Mouse (Mus musculus): ENCODE results near the gene Vtn. TPM values are rescaled to one million over a fixed set of nuclear protein-coding genes. Genes with fewer than 3 reads are reported as not detected.

The Vtn gene
- polyA plus RNA-seq, 1 experiment from 2014 or later, result 0.81 TPM

GRCm38 (mm10) chr11:78515549-78516325 lies 16.8 kb downstream of the Vtn start:
- H3K9ac ChIP-seq (replicated peaks; ENCODE audit: low read depth, low read length), result no peak overlapping the region
- no peak overlapping the region for H3K4me3 ChIP-seq (ENCODE audit: low read depth, low read length)
- H3K4me2 ChIP-seq (replicated peaks; ENCODE audit: low read depth, low read length), result no peak overlapping the region
- no peak overlapping the region for H3K27ac ChIP-seq (ENCODE audit: low read length)
- no peaks in the 10 kb centered on the region for H3K27me3 ChIP-seq (ENCODE audit: control insufficient read depth, insufficient read depth, low read length)
- H3K9me3 ChIP-seq (ENCODE audit: control insufficient read depth, low read depth, low read length), result no peaks in the 10 kb centered on the region
- WGBS, result 68% methylated on average over 2 of the region's 2 CpGs
- no peak for ATAC-seq (ENCODE audit: insufficient number of reproducible peaks, insufficient read depth, low FRiP score, low read depth)
- peaks cover 11% of the 10 kb centered on the region; the same call in 1 of the 2 replicates for H3K4me1 ChIP-seq (ENCODE audit: control insufficient read depth, insufficient read depth, low read length)
- H3K36me3 ChIP-seq (ENCODE audit: control insufficient read depth, insufficient read depth, low read length), result peaks cover 41% of the 10 kb centered on the region

DNA sequence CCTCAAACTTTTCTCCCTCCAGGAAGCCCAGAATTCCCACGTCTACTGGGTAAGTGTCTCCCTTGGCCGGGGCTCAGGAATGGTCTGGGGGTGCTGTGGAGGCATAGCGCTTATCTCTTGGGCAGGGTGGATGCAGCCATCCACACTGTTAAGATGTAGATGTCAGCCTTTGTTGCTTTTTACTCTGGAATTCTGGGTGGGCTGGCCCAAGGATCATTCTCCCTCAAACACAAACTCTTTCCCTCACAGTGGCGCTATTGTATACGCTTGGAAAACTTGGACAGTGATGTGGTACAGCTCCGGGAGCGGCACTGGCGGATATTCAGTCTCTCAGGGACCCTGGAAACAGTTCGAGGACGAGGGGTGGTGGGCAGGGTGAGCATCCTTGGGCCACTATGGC lies 20.0 kb downstream of the Vtn start:
- Histone ChIP-seq H3K4me2 (replicated peaks; ENCODE audit: low read depth, low read length) (no peak overlapping the region), H3K27me3 (ENCODE audit: control insufficient read depth, insufficient read depth, low read length) (no peaks in the 10 kb centered on the region), H3K27ac (ENCODE audit: low read length) (no peak overlapping the region), H3K4me1 (ENCODE audit: control insufficient read depth, insufficient read depth, low read length) (no peaks in the 10 kb centered on the region), H3K9ac (replicated peaks; ENCODE audit: low read depth, low read length) (no peak overlapping the region), H3K9me3 (ENCODE audit: control insufficient read depth, low read depth, low read length) (no peaks in the 10 kb centered on the region), H3K36me3 (ENCODE audit: control insufficient read depth, insufficient read depth, low read length) (peaks cover 73% of the 10 kb centered on the region), H3K4me3 (ENCODE audit: low read depth, low read length) (no peak overlapping the region)
- WGBS, result 92% methylated on average over 10 of the region's 10 CpGs
- ATAC-seq (ENCODE audit: insufficient number of reproducible peaks, insufficient read depth, low FRiP score, low read depth), result no peak

DNA sequence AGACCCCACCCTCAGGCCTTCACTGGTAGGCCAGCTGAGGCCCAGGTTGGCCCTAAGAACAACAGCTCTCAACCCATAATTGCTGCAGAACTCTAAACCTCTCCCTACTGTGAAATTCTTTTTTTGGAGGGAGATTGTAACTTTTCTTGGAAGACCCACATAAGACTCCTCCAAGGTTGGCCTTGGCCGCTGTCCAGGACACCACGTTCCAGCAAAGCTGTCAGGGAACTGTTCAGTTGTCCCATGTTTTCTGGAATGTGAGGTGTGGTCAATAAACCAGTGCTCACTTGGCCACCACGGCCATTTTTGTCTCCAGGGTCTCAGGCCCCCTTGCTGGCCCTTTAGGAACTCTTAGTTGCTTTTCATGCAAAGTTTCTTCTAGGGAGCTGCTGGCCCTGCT lies 23.0 kb downstream of the Vtn start:
- no peak overlapping the region for H3K4me3 ChIP-seq (ENCODE audit: low read depth, low read length)
- H3K9ac ChIP-seq (replicated peaks; ENCODE audit: low read depth, low read length), result no peak overlapping the region
- peaks cover 83% of the 10 kb centered on the region for H3K36me3 ChIP-seq (ENCODE audit: control insufficient read depth, insufficient read depth, low read length)
- H3K4me2 ChIP-seq (replicated peaks; ENCODE audit: low read depth, low read length), result no peak overlapping the region
- H3K4me1 ChIP-seq (ENCODE audit: control insufficient read depth, insufficient read depth, low read length), result no peaks in the 10 kb centered on the region
- no peak for ATAC-seq (ENCODE audit: insufficient number of reproducible peaks, insufficient read depth, low FRiP score, low read depth)
- no peaks in the 10 kb centered on the region for H3K27me3 ChIP-seq (ENCODE audit: control insufficient read depth, insufficient read depth, low read length)
- no peaks in the 10 kb centered on the region for H3K9me3 ChIP-seq (ENCODE audit: control insufficient read depth, low read depth, low read length)
- no peak overlapping the region for H3K27ac ChIP-seq (ENCODE audit: low read length)
- 88% methylated on average over 3 of the region's 3 CpGs for WGBS

GRCm38 (mm10) chr11:78522481-78522997 lies 23.6 kb downstream of the Vtn start:
- Histone ChIP-seq H3K36me3 (ENCODE audit: control insufficient read depth, insufficient read depth, low read length) (peaks cover 87% of the 10 kb centered on the region), H3K4me2 (replicated peaks; ENCODE audit: low read depth, low read length) (no peak overlapping the region), H3K27ac (ENCODE audit: low read length) (no peak overlapping the region), H3K9me3 (ENCODE audit: control insufficient read depth, low read depth, low read length) (no peaks in the 10 kb centered on the region), H3K4me3 (ENCODE audit: low read depth, low read length) (no peak overlapping the region), H3K4me1 (ENCODE audit: control insufficient read depth, insufficient read depth, low read length) (no peaks in the 10 kb centered on the region), H3K27me3 (ENCODE audit: control insufficient read depth, insufficient read depth, low read length) (no peaks in the 10 kb centered on the region), H3K9ac (replicated peaks; ENCODE audit: low read depth, low read length) (no peak overlapping the region)
- WGBS, result 100% methylated on average over 1 of the region's 1 CpGs
- ATAC-seq (ENCODE audit: insufficient number of reproducible peaks, insufficient read depth, low FRiP score, low read depth), result no peak

- WGBS, result 82% methylated on average over 9 of the region's 9 CpGs
Measured at GRCm38 (mm10) chr11:78523241-78523955, 24.5 kb downstream of the Vtn start.

GRCm38 (mm10) chr11:78524838-78525237 lies 25.9 kb downstream of the Vtn start:
- ATAC-seq (ENCODE audit: insufficient number of reproducible peaks, insufficient read depth, low FRiP score, low read depth), result no peak
- H3K4me2 ChIP-seq (replicated peaks; ENCODE audit: low read depth, low read length), result no peak overlapping the region
- H3K36me3 ChIP-seq (ENCODE audit: control insufficient read depth, insufficient read depth, low read length), result peaks cover 88% of the 10 kb centered on the region
- H3K27ac ChIP-seq (ENCODE audit: low read length), result no peak overlapping the region
- H3K27me3 ChIP-seq (ENCODE audit: control insufficient read depth, insufficient read depth, low read length), result no peaks in the 10 kb centered on the region
- WGBS, result 84% methylated on average over 2 of the region's 2 CpGs
- H3K9me3 ChIP-seq (ENCODE audit: control insufficient read depth, low read depth, low read length), result no peaks in the 10 kb centered on the region
- no peak overlapping the region for H3K9ac ChIP-seq (replicated peaks; ENCODE audit: low read depth, low read length)
- no peaks in the 10 kb centered on the region for H3K4me1 ChIP-seq (ENCODE audit: control insufficient read depth, insufficient read depth, low read length)
- H3K4me3 ChIP-seq (ENCODE audit: low read depth, low read length), result no peak overlapping the region

More at GRCm38 (mm10) chr11:78523241-78523955, 24.5 kb downstream of the Vtn start:
- H3K4me3 ChIP-seq (ENCODE audit: low read depth, low read length), result no peak overlapping the region
- no peaks in the 10 kb centered on the region for H3K27me3 ChIP-seq (ENCODE audit: control insufficient read depth, insufficient read depth, low read length)
- peaks cover 87% of the 10 kb centered on the region for H3K36me3 ChIP-seq (ENCODE audit: control insufficient read depth, insufficient read depth, low read length)
- H3K4me2 ChIP-seq (replicated peaks; ENCODE audit: low read depth, low read length), result no peak overlapping the region
- H3K9me3 ChIP-seq (ENCODE audit: control insufficient read depth, low read depth, low read length), result no peaks in the 10 kb centered on the region
- H3K9ac ChIP-seq (replicated peaks; ENCODE audit: low read depth, low read length), result no peak overlapping the region
- H3K27ac ChIP-seq (ENCODE audit: low read length), result no peak overlapping the region; the same call in 1 of the 2 replicates
- H3K4me1 ChIP-seq (ENCODE audit: control insufficient read depth, insufficient read depth, low read length), result no peaks in the 10 kb centered on the region
- ATAC-seq (ENCODE audit: insufficient number of reproducible peaks, insufficient read depth, low FRiP score, low read depth), result no peak

DNA sequence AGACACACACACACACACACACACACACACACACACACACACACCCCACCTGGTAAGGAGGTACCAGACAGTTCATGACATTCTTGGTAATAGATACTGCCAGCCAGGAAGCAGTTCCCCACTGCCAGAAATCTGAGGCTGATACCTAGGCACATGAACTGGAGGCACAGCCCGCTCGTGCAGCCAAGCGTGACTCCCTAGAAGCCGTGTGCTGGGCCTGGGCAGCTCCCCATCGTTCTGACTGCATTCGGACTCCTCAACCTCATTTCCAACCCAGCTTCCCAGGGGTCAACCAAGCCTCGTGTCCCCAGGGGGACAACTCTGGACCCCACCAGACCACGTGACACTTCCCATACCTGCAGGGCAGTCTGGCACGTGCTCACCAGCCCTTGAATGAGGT lies 29.8 kb downstream of the Vtn start:
- no peak overlapping the region for H3K9ac ChIP-seq (replicated peaks; ENCODE audit: low read depth, low read length)
- WGBS, result 91% methylated on average over 9 of the region's 9 CpGs
- no peak for ATAC-seq (ENCODE audit: insufficient number of reproducible peaks, insufficient read depth, low FRiP score, low read depth)
- no peaks in the 10 kb centered on the region for H3K9me3 ChIP-seq (ENCODE audit: control insufficient read depth, low read depth, low read length)
- no peak overlapping the region for H3K4me2 ChIP-seq (replicated peaks; ENCODE audit: low read depth, low read length)
- H3K27ac ChIP-seq (ENCODE audit: low read length), result no peak overlapping the region
- H3K27me3 ChIP-seq (ENCODE audit: control insufficient read depth, insufficient read depth, low read length), result no peaks in the 10 kb centered on the region
- H3K36me3 ChIP-seq (ENCODE audit: control insufficient read depth, insufficient read depth, low read length), result peaks cover 64% of the 10 kb centered on the region
- no peaks in the 10 kb centered on the region for H3K4me1 ChIP-seq (ENCODE audit: control insufficient read depth, insufficient read depth, low read length)
- H3K4me3 ChIP-seq (ENCODE audit: low read depth, low read length), result no peak overlapping the region

GRCm38 (mm10) chr11:78530001-78530400 lies 31.1 kb downstream of the Vtn start:
- Histone ChIP-seq H3K9ac (replicated peaks; ENCODE audit: low read depth, low read length) (no peak overlapping the region), H3K27ac (ENCODE audit: low read length) (no peak overlapping the region), H3K9me3 (ENCODE audit: control insufficient read depth, low read depth, low read length) (no peaks in the 10 kb centered on the region), H3K36me3 (ENCODE audit: control insufficient read depth, insufficient read depth, low read length) (peaks cover 51% of the 10 kb centered on the region), H3K4me2 (replicated peaks; ENCODE audit: low read depth, low read length) (no peak overlapping the region), H3K4me1 (ENCODE audit: control insufficient read depth, insufficient read depth, low read length) (peaks cover 6% of the 10 kb centered on the region), H3K27me3 (ENCODE audit: control insufficient read depth, insufficient read depth, low read length) (no peaks in the 10 kb centered on the region), H3K4me3 (ENCODE audit: low read depth, low read length) (no peak overlapping the region)
- WGBS, result 96% methylated on average over 12 of the region's 12 CpGs
- no peak for ATAC-seq (ENCODE audit: insufficient number of reproducible peaks, insufficient read depth, low FRiP score, low read depth)

All from stomach, embryonic 14.5 days (tissue).